Mouse (Mus musculus): ENCODE measurements at regions not wholly inside any gene's neighbourhood (a gene's known extent, or its start where the extent isn't known, plus 50 kb on each side); places are given as distances from the start of the nearest gene placed in this dataset.

GRCm38 (mm10) chr4:53915326-53915725 lies 89.5 kb downstream of the Tmem38b start:
- no peak for DNase-seq (ENCODE audit: low read depth)

- DNase-seq (ENCODE audit: low read depth): peak; percentile 75
Measured at GRCm38 (mm10) chr4:53919188-53919587, 93.3 kb downstream of the Tmem38b start.

GRCm38 (mm10) chr4:53920587-53920986 lies 94.7 kb downstream of the Tmem38b start:
- DNase-seq (ENCODE audit: low read depth): no peak

GRCm38 (mm10) chr4:53931068-53931467 lies 105.2 kb downstream of the Tmem38b start:
- no peak for DNase-seq (ENCODE audit: low read depth)

- DNase-seq (ENCODE audit: low read depth): peak; percentile 78
Measured at GRCm38 (mm10) chr4:53931499-53931898, 105.7 kb downstream of the Tmem38b start.

- DNase-seq (ENCODE audit: low read depth): no peak
Measured at GRCm38 (mm10) chr4:53935306-53935705, 109.5 kb downstream of the Tmem38b start.

- no peak for DNase-seq (ENCODE audit: low read depth)
Measured at GRCm38 (mm10) chr4:53948736-53949135, 122.9 kb downstream of the Tmem38b start.

- DNase-seq (ENCODE audit: low read depth): no peak
Measured at GRCm38 (mm10) chr4:53949164-53949563, 123.3 kb downstream of the Tmem38b start.

- no peak for DNase-seq (ENCODE audit: low read depth)
Measured at GRCm38 (mm10) chr4:53950496-53950895, 124.7 kb downstream of the Tmem38b start.

- DNase-seq (ENCODE audit: low read depth): no peak
Measured at GRCm38 (mm10) chr4:53951003-53951733, 125.3 kb downstream of the Tmem38b start.

- no peak for DNase-seq (ENCODE audit: low read depth)
Measured at GRCm38 (mm10) chr4:53951734-53952109, 125.9 kb downstream of the Tmem38b start.

GRCm38 (mm10) chr4:53952288-53952687 lies 126.4 kb downstream of the Tmem38b start:
- no peak for DNase-seq (ENCODE audit: low read depth)

- no peak for DNase-seq (ENCODE audit: low read depth)
Measured at GRCm38 (mm10) chr4:53962458-53962857, 136.6 kb downstream of the Tmem38b start.

- DNase-seq (ENCODE audit: low read depth): no peak
Measured at GRCm38 (mm10) chr4:53970461-53970860, 144.6 kb downstream of the Tmem38b start.

GRCm38 (mm10) chr4:53970960-53971359 lies 145.1 kb downstream of the Tmem38b start:
- DNase-seq (ENCODE audit: low read depth): no peak

- peak; percentile 27 for DNase-seq (ENCODE audit: low read depth)
Measured at GRCm38 (mm10) chr4:53976036-53976638, 150.3 kb downstream of the Tmem38b start.

- no peak for DNase-seq (ENCODE audit: low read depth)
Measured at GRCm38 (mm10) chr4:53986519-53987301, 160.9 kb downstream of the Tmem38b start.

GRCm38 (mm10) chr4:53987536-53987935 lies 161.7 kb downstream of the Tmem38b start:
- DNase-seq (ENCODE audit: low read depth): no peak

- no peak for DNase-seq (ENCODE audit: low read depth)
Measured at GRCm38 (mm10) chr4:54021069-54021829, 195.4 kb downstream of the Tmem38b start.

- no peak for DNase-seq (ENCODE audit: low read depth)
Measured at GRCm38 (mm10) chr4:54021861-54022385, 196.1 kb downstream of the Tmem38b start.

GRCm38 (mm10) chr4:54026919-54027318 lies 201.1 kb downstream of the Tmem38b start:
- DNase-seq (ENCODE audit: low read depth): no peak

Measured in NIH3T3 (cell line).